Mouse (Mus musculus): ENCODE measurements around the gene Ttll5.

Ttll5 gene

GRCm38 (mm10) chr12:85930713-85931112, 106.3 kb downstream of the Ttll5 start:
- no peak for DNase-seq

GRCm38 (mm10) chr12:85933241-85933640, 108.8 kb downstream of the Ttll5 start:
- no peak for DNase-seq

- DNase-seq: no peak
These were observed 112.9 kb downstream of the Ttll5 start for GRCm38 (mm10) chr12:85937384-85937783.

- peak; percentile 49 for DNase-seq
These were observed 119.0 kb downstream of the Ttll5 start for GRCm38 (mm10) chr12:85943456-85943855.

GRCm38 (mm10) chr12:85944419-85944818, 120.0 kb downstream of the Ttll5 start:
- DNase-seq: no peak

- no peak for DNase-seq
These were observed 122.7 kb downstream of the Ttll5 start for GRCm38 (mm10) chr12:85947161-85947560.

- no peak for DNase-seq
These were observed 125.2 kb downstream of the Ttll5 start for GRCm38 (mm10) chr12:85949667-85950066.

- DNase-seq: no peak
These were observed 125.9 kb downstream of the Ttll5 start for GRCm38 (mm10) chr12:85950371-85950770.

GRCm38 (mm10) chr12:85951036-85951435, 126.6 kb downstream of the Ttll5 start:
- no peak for DNase-seq

- no peak for DNase-seq
These were observed 127.4 kb downstream of the Ttll5 start for GRCm38 (mm10) chr12:85951822-85952221.

- no peak for DNase-seq
These were observed 127.9 kb downstream of the Ttll5 start for GRCm38 (mm10) chr12:85952349-85952748.

- DNase-seq: peak; percentile 49
These were observed 129.7 kb downstream of the Ttll5 start for GRCm38 (mm10) chr12:85954167-85954566.

- DNase-seq: no peak
These were observed 130.6 kb downstream of the Ttll5 start for GRCm38 (mm10) chr12:85955062-85955461.

GRCm38 (mm10) chr12:85955690-85956089, 131.2 kb downstream of the Ttll5 start:
- DNase-seq: no peak

- no peak for DNase-seq
These were observed 131.8 kb downstream of the Ttll5 start for GRCm38 (mm10) chr12:85956251-85956650.

GRCm38 (mm10) chr12:85958460-85958859, 134.0 kb downstream of the Ttll5 start:
- DNase-seq: no peak

GRCm38 (mm10) chr12:85959822-85960501, 135.5 kb downstream of the Ttll5 start:
- no peak for DNase-seq

GRCm38 (mm10) chr12:85960699-85961098, 136.2 kb downstream of the Ttll5 start:
- no peak for DNase-seq

GRCm38 (mm10) chr12:85963160-85963559, 138.7 kb downstream of the Ttll5 start:
- no peak for DNase-seq

- peak; percentile 78 for DNase-seq
These were observed 139.2 kb downstream of the Ttll5 start for GRCm38 (mm10) chr12:85963699-85964098.

- DNase-seq: no peak
These were observed 140.0 kb downstream of the Ttll5 start for GRCm38 (mm10) chr12:85964436-85964835.

GRCm38 (mm10) chr12:85967812-85968211, 143.4 kb downstream of the Ttll5 start:
- no peak for DNase-seq

GRCm38 (mm10) chr12:85968409-85968808, 143.9 kb downstream of the Ttll5 start:
- DNase-seq: no peak

- no peak for DNase-seq
These were observed 145.1 kb downstream of the Ttll5 start for GRCm38 (mm10) chr12:85969571-85969970.

- DNase-seq: no peak
These were observed 145.7 kb downstream of the Ttll5 start for GRCm38 (mm10) chr12:85970191-85970590.
